Mouse (Mus musculus) bone marrow macrophage, adult 2 months (primary cell): ENCODE data around the gene Upk2.

Source experiments
- CTCF ChIP-seq: IDR thresholded peaks from 2 replicates; pipeline ENCODE4 v1.5.1; 2012; ENCODE audit warnings: low read depth, mild to moderate bottlenecking, low read length, moderate library complexity
- POLR2A ChIP-seq: IDR thresholded peaks from 2 replicates; pipeline ENCODE4 v1.6.1; 2012; ENCODE audit warnings: mild to moderate bottlenecking, low read depth, low read length, borderline replicate concordance

DNA sequence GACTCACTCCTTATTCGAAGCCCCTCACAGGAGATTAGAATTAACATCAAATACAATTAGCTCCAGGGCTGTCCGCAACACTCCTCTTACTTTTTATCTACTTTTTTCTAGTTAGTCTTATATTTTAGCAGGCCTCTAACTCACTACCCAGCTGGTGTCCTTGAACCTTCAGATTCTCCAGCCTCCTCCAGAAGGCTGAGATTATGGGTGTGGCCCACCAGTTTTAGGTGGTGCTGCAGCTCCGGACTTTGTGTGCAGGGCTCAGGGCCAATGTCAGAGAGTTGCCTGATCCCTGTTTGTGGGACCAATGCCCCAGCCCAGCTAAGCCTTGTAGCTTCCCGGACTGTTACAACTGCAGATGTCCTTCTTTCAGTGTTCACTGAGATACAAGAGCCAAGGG is 31.2 kb downstream of the Upk2 start:
- TF ChIP-seq POLR2A (no peak), CTCF (no peak)
